In genomic region chr11:52919231-52919960, GRCm38 (mm10) we compare ENCODE assay signal across 8 mouse cellular contexts.
A peak's percentile ranks its signal among the peaks of the same experiment; 100 is the strongest.
DNase-seq lines count a peak whose midpoint lies in the region; ATAC-seq lines count a peak whose summit lies in the region.
"Had no signal": no experiment of that assay in that cellular context is flagged by ENCODE, and none has a peak within 500 bp of the region (broad histone marks: within the 10 kb centered on the region; RNA-seq: fewer than 3 reads in every experiment).

No protein-coding gene starts in this region.

- H3K27ac ChIP-seq in kidney, embryonic 15.5 days: no peak overlapping the region
- H3K27ac ChIP-seq: midbrain, embryonic 12.5 days had no signal

- H3K9ac ChIP-seq in kidney, embryonic 15.5 days: no peak overlapping the region
- H3K9ac ChIP-seq: midbrain, embryonic 12.5 days had no signal

- 30% methylated on average over 15 of the region's 15 CpGs for WGBS in kidney, embryonic 15.5 days

- no peaks in the 10 kb centered on the region for H3K36me3 ChIP-seq in kidney, embryonic 15.5 days
- H3K36me3 ChIP-seq: midbrain, embryonic 12.5 days had no signal

- 0 out of 2 replicates have a peak, but pooled peaks cover 3% of the 10 kb centered on the region for H3K27me3 ChIP-seq in kidney, embryonic 15.5 days
- H3K27me3 ChIP-seq: midbrain, embryonic 12.5 days had no signal

- no peak overlapping the region for H3K4me3 ChIP-seq in kidney, embryonic 15.5 days (replicated peaks)
- H3K4me3 ChIP-seq: midbrain, embryonic 12.5 days had no signal

- H3K4me2 ChIP-seq in kidney, embryonic 15.5 days: no peak overlapping the region
- H3K4me2 ChIP-seq: midbrain, embryonic 12.5 days had no signal

- peak; percentile 30 for DNase-seq in kidney, postnatal 14 days
- DNase-seq in adrenal gland, adult (ENCODE audit: inconsistent age in 2 of 2, low spot score in 1 of 2): peak; percentile 57 to 80
- DNase-seq in cerebellum, adult 11-12 months: peak; percentile 8
- peak; percentile 29 for DNase-seq in lung, postnatal 10 days
- peak; percentile 23 for DNase-seq in thymus, postnatal 25 days
- no peak for DNase-seq in layer of hippocampus, adult 11-12 months (ENCODE audit: low spot score)

- H3K4me1 ChIP-seq in kidney, embryonic 15.5 days: peaks cover 8% of the 10 kb centered on the region

- ATAC-seq in kidney, embryonic 15.5 days (replicated peaks; ENCODE audit: low FRiP score): no peak

- no peaks in the 10 kb centered on the region for H3K9me3 ChIP-seq in kidney, embryonic 15.5 days (replicated peaks)
- H3K9me3 ChIP-seq: midbrain, embryonic 12.5 days had no signal
